15 mouse cellular contexts compared by ENCODE assay signal in genomic region chr11:102334010-102334409, GRCm38 (mm10). TPM values are rescaled to one million over a fixed set of nuclear protein-coding genes. Genes with fewer than 3 reads are reported as not detected.
"Had no signal": no experiment of that assay in that cellular context is flagged by ENCODE, and none has a peak within 500 bp of the region (broad histone marks: within the 10 kb centered on the region; RNA-seq: fewer than 3 reads in every experiment).

No protein-coding gene starts in this region.

- H3K9me3 ChIP-seq: liver, embryonic 13.5 days; midbrain, embryonic 12.5 days had no signal

- H3K27ac ChIP-seq: kidney, postnatal 0 days; layer of hippocampus, adult 2 months; left cerebral cortex, adult 2 months; liver, embryonic 13.5 days; midbrain, embryonic 12.5 days; stomach, postnatal 0 days had no signal

- H3K4me3 ChIP-seq: layer of hippocampus, adult 2 months; left cerebral cortex, adult 2 months; liver, embryonic 13.5 days; midbrain, embryonic 12.5 days had no signal

- H3K36me3 ChIP-seq: liver, embryonic 13.5 days; midbrain, embryonic 12.5 days had no signal

- H3K27me3 ChIP-seq: midbrain, embryonic 12.5 days had no signal

- H3K4me1 ChIP-seq: liver, embryonic 13.5 days had no signal

- DNase-seq: kidney, postnatal 25 days; layer of hippocampus, adult 9-11 months; liver, embryonic 13.5 days; lung, adult 2 months; lung, postnatal 14 days; lung, postnatal 4 days; thymus, adult 2 months; thymus, postnatal 14 days; thymus, postnatal 4 days had no signal

- H3K9ac ChIP-seq: liver, embryonic 13.5 days; midbrain, embryonic 12.5 days had no signal

RNA-seq across cellular contexts. Expression of gene Slc4a1, which starts 32.0 kb away (rescaled TPM):
- polyA plus RNA-seq: small intestine, adult 2 months had no signal
